Mouse (Mus musculus) adipocyte (in vitro differentiated cells): Measurements from ENCODE around the gene Ulk1.

Experiments used
- DNase-seq: peaks from one replicate; pipeline ENCODE4 v3.0.0-alpha.2; 2016; ENCODE audit warnings: low spot score

The Ulk1 gene

DNA sequence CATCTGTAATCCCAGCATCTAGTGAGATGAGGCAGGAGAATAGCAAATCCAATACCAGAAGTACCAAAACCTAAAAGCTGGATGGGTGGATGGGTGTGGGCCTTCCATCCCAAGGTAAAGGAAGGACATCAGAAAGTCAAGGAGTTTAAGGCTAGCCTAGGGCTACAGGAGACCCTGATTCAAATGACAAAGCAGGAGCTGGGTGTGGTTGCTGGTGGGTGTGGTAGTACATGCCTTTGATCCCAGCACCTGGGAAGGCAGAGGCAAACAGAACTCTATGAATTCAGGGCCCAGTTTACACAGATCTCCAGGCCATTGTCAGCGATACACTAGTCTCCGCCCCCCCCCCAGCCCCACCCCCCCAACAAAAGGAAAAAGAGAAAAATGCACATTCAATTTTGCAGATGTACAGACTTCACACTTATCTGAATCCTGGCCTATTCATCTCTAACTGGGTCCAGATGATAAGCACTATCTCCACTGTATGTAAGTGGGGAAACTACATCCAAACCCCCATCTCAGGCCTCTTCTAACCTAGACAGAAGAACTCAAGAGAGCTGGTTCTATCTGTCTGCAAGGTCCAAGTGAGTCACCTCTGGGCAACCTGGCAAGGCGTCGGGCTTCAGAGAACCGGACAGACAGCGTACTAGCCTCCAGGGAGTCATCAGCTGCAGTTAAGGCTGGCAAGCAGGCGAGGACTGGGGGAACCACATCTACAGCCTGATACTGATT, 5.7 kb downstream of the Ulk1 start:
- DNase-seq, result peak; percentile 29

GRCm38 (mm10) chr5:110802809-110803208, 7.1 kb downstream of the Ulk1 start:
- DNase-seq, result no peak

GRCm38 (mm10) chr5:110802186-110802585, 7.7 kb downstream of the Ulk1 start:
- DNase-seq, result peak; percentile 67

- no peak for DNase-seq
Measured at GRCm38 (mm10) chr5:110801036-110801624, 8.8 kb downstream of the Ulk1 start.

DNA sequence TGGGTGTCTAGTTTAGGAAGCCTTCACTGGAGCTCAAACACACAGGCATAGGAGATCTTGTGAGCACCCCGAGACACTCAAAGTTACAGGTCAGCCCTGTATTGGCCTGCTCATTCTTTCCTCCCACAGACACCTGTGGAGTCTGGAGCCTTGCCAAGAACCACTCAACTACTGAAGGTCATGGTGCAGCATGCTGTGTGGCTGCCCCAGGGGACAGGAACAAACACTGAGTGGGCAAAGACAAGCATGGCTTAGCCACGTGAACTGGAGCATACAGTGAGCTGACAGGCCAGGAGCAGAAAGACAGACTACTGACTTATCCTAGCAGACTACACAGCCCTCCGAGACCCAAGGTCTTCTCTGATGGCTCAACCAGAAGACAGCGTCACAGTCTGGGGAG, 12.2 kb downstream of the Ulk1 start:
- no peak for DNase-seq

DNA sequence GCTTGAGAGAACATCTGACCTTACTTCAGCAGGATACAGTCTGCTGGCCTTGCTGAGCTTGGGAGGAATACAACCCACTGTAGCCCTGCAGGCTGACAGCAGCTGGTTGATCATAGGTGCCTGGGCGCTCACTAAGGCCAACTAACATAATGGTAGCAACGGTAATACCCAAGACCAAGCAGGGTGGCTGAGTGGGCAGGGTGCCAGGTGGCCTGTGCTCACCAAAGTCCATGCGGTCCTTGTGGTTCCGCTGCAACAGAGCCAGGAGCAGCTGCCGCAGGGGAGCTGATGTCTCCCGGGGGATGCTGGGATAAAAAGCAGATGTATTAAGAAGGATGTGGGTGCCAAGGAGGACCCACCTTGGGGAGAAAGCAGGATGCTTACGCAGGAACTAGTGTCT, 15.5 kb downstream of the Ulk1 start:
- DNase-seq, result no peak

DNA sequence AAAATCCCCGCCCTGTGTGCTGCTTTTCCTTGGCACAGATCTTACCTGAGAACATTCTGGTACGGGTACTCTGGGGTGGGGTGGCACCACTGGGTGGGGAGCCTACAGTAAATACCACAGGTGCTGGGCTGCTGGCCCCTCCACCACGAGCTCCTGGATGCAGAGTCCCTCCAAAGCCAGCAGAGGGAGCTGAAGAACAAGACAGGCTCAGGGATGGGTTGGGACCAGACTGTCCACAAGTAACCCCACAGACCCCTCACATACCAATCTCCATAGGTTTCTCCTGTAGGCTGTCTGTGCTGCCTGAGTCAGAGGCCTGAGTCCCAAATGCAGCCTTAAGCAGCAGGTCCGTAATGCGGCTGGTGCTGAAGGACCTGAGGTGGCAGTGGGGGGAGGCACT, 21.2 kb downstream of the Ulk1 start:
- DNase-seq, result peak; percentile 42

DNA sequence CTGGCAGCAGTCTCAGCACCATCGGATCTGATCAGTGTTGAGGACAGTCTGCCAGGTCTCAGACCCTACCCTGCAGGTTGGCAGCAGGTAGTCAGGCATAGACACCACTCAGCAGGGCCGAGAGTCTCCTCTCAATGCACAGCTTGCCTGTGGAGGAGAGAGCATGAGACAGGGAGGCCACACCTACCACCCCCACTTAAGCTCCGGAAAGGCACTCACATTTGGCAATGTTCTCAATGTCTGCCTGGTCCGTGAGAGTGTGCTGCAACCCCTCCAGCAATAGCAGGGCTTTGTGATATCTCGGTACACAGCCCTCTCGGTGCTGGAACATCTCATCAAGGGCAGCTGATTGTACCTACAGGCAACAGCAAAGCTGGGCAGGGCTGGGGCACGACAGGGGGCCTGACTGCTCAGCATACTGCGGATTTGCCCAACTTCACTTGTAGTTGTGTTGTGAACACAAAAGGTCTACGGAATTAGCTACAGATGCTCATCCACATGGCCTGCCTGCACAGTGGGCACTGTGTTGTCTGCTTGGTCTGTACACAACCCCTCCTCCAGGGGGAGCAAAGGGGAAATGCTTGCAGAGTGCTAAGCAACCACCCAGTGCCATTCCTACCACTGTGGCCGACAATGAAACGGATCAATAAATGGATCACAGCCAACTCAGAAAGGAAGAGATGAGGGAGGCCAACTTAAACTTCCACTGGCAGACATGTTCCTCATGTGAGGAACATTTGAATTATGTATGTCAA, 23.6 kb downstream of the Ulk1 start:
- DNase-seq, result peak; percentile 39

DNA sequence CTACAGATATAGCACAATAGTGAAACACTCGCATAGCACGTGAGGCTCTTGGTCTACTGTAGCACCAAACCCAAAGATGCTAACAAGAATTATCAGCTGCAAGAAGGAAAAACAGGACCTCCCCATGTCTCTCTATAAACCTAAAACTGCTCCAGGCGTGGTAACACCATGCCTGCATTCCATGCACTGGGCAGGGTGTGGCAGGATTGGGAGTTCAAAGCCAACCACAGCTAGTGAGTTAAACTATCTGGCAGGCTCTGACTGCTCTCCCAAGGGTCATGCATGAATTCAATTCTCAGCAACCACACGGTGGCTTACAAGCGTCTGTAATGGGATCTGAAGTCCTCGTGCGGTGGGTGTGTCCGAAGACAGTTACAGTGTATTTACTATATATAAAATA, 26.7 kb downstream of the Ulk1 start:
- no peak for DNase-seq

DNA sequence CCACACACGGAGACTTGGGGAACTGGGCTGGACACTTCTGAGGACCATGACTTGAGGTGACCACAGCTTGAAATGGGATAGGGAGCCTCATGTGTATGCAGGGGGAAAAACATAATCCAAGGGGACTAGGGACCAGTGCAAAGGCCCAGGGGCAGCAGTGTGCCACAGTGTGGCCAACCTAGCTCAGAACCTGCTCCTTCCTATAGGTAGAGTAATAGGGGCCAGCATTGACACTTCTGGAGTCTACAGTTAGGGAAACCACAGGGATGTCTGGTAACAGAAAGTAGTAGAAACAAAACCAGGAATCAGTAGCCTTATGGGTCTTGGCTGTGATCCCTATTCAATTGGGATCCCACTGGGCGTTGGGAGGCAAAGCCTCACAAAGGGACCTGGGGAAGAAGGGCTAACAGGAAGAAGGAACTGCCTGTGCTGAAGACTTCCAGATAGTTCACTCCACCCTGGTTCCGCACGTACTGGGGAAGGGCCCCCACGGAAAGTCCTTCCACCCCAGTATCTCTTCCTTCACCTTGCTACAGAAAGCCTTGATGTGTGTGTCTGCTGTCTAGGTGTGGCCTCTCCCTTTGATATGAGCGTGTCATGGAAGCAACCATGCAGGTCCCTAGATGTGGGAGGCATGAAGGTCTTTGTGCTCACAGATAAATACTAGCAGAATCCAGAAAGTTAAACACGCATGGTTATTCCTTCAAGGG, 28.2 kb downstream of the Ulk1 start:
- DNase-seq, result no peak

DNA sequence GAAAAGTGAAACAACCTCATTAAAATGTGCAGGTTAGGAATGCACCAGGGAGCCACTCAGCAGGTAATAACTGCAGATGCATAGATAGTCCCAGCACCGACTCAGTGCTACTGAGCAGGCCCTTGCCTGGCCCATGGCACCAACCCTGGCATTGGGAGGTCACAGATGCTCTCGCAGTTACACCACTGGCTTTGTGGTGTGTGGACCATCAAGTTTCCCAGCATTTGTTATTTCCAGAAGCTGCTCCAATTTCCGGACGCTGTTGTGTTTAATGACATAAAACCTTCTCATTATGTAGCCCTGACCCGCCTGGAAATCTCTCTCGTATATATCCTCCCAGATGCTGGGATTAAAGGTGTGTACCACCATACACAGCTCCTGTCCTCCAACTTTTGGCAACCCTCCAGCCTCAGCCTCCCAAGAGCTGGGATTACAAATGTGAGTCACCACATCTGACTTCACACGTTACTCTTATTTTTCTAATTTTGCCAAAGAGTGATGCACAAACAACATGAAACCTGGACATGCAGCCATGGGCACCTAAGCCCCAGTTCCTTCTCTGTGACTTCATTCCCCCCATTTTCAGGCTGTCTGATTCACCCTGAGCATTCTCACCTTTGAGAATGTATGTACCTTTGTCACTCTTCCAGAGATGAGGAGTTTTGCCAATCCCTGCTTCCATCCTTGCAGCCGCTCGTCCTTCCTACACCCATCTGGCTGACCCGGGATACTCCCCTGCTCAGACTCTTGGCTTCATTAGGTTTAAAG, 29.0 kb downstream of the Ulk1 start:
- DNase-seq, result peak; percentile 41

GRCm38 (mm10) chr5:110779998-110780760, 29.7 kb downstream of the Ulk1 start, which contains the start of gene Pus1:
TSS of gene Pus1 (minus strand) at chr5:110780659.
- peak; percentile 92 for DNase-seq

- no peak for DNase-seq
Measured at GRCm38 (mm10) chr5:110779276-110779997, 30.5 kb downstream of the Ulk1 start.

DNA sequence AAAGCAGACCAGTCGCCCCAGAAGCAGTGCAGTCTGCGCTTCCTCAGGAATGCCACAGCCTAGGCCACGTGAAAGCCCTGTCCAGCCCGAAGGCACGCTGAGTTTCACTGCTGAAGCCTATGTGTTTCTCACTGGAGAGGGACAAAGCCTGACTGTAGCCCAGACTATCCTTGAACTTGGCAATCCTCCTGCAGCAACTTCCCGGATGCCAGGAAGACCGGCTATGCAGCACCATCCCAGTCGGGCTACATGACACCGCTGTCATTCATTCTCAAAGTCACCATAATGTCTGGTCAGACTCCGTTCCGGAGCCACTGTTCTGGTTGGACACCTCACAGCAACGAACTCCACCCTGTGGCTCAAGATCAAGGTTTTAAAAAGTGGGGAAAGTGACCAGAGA, 31.6 kb downstream of the Ulk1 start:
- DNase-seq, result no peak

GRCm38 (mm10) chr5:110776141-110776540, 33.8 kb downstream of the Ulk1 start:
- no peak for DNase-seq

DNA sequence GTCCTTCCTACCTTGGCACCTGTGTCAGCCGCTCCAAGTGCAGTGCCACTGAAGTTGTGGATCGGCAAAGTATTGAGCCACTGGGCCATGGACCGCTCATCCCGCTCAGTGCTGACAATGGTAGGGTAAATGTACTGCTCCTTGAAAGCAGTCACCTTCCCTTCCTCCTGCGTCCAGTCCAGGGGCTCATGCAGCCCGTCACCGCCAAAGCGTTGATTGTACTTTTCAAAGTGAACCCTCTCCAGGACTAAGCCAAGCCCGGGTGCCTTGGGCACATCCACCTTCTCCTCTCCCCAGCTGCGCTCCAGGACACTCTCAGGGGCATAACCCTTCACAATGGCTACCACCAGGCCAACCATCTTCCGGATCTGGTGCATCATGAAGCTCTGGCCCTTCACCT, 35.4 kb downstream of the Ulk1 start:
- DNase-seq, result no peak

- peak; percentile 53 for DNase-seq
Measured at GRCm38 (mm10) chr5:110772945-110773344, 37.0 kb downstream of the Ulk1 start.

DNA sequence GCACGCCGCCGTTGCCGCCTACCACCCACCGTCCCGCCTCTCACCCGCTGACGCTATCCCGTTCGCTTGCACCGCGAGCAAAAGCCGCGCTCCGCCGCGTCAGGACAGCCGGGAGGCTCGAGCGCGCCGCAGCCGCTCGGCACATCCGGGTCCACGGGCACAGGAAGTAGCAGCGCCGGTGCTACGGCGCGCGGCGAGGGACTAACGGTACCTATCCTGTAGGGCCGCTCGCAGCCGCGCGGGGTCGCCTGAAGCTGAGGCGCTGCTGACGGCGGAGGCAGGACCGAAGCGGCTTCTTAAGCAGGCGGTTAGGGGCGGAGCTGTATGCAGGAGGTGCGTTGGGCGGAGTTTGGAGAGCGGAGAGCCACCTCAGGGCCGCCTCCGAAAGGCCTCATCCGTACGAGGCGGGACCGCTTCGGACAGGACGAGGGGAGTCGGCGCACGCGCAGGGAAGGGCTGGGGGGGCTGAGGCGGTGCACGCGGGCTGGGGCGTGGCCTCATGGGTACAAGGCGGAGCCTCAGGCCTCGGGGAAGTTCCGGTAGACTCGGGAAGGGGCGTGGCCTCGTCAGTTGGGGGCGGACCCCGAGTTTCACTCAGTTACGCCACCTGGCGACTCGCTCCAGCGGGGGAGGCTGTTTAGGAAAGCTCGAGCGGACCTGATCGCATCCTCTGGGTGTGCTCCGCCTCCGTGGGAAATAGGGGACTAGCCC, 39.3 kb downstream of the Ulk1 start, which contains the start of gene Ep400:
Ep400 (minus strand) TSS at position 270 of the 711 bp plus-strand sequence.
- peak; percentile 99 for DNase-seq

- no peak for DNase-seq
Measured at GRCm38 (mm10) chr5:110770031-110770445, 39.9 kb downstream of the Ulk1 start.
